Mouse (Mus musculus): ENCODE data around the gene 1700012B09Rik.

Gene 1700012B09Rik

GRCm38 (mm10) chr9:14728365-14728764 is 42.5 kb downstream of the 1700012B09Rik start:
- DNase-seq = no peak

GRCm38 (mm10) chr9:14726629-14727028 is 44.2 kb downstream of the 1700012B09Rik start:
- no peak for DNase-seq

- no peak for DNase-seq
Observed at GRCm38 (mm10) chr9:14726005-14726404, 44.8 kb downstream of the 1700012B09Rik start.

GRCm38 (mm10) chr9:14724755-14725420 is 45.9 kb downstream of the 1700012B09Rik start:
- DNase-seq = no peak

GRCm38 (mm10) chr9:14721610-14722009 is 49.2 kb downstream of the 1700012B09Rik start:
- no peak for DNase-seq

- no peak for DNase-seq
Observed at GRCm38 (mm10) chr9:14720384-14720783, 50.4 kb downstream of the 1700012B09Rik start.

GRCm38 (mm10) chr9:14718332-14718691 is 52.5 kb downstream of the 1700012B09Rik start:
- no peak for DNase-seq

- no peak for DNase-seq
Observed at GRCm38 (mm10) chr9:14717689-14718331, 53.0 kb downstream of the 1700012B09Rik start.

GRCm38 (mm10) chr9:14715258-14715657 is 55.6 kb downstream of the 1700012B09Rik start:
- no peak for DNase-seq

- DNase-seq = no peak
Observed at GRCm38 (mm10) chr9:14710910-14711309, 59.9 kb downstream of the 1700012B09Rik start.
